Comparison of ENCODE assay signal across 26 mouse cellular contexts in the genomic region with DNA sequence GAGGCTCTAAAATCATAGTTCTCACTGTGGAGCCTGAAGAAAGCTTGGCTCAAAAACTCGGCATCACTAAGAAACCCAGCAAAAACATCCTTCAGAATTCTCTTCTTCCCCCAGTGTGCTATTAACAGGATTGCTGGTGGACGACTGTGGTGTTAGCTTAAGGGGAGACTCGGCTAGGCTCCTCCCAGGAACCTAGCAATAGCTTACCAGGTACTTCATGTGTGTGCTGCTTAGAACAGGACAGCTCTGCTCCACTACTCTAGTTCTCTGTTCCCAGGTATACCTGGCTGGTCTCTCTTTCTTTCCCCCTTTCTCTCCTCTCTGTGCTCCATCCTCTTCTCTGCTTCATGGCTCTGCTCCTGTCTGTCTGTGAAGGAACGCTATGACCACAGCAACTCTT. TPM values are rescaled to one million over a fixed set of nuclear protein-coding genes. Genes with fewer than 3 reads are reported as not detected.
A peak's percentile ranks its signal among the peaks of the same experiment; 100 is the strongest.
DNase-seq lines count a peak whose midpoint lies in the region; ATAC-seq and TF ChIP-seq lines count a peak whose summit lies in the region.
"Had no signal": no experiment of that assay in that cellular context is flagged by ENCODE, and none has a peak within 500 bp of the region (broad histone marks: within the 10 kb centered on the region; RNA-seq: fewer than 3 reads in every experiment).

No protein-coding gene starts in this region.

- no peaks in the 10 kb centered on the region for H3K9me3 ChIP-seq in kidney, embryonic 16.5 days (ENCODE audit: low read length)
- H3K9me3 ChIP-seq in kidney, embryonic 14.5 days (ENCODE audit: control insufficient read depth, low read length): no peaks in the 10 kb centered on the region
- no peaks in the 10 kb centered on the region for H3K9me3 ChIP-seq in lung, embryonic 15.5 days
- H3K9me3 ChIP-seq: embryonic facial prominence, embryonic 12.5 days; embryonic facial prominence, embryonic 15.5 days; G1E; heart, embryonic 10.5 days; heart, embryonic 13.5 days had no signal

- H3K4me1 ChIP-seq in kidney, adult 2 months (ENCODE audit: control insufficient read depth, insufficient read depth, low read length): peaks cover 20% of the 10 kb centered on the region
- peaks cover 19% of the 10 kb centered on the region for H3K4me1 ChIP-seq in kidney, embryonic 16.5 days (ENCODE audit: insufficient read depth, low read length)
- H3K4me1 ChIP-seq in kidney, embryonic 14.5 days (ENCODE audit: control insufficient read depth, insufficient read depth, low read length): 0 out of 2 replicates have a peak, but pooled peaks cover 6% of the 10 kb centered on the region
- peaks cover 20% of the 10 kb centered on the region; the same call in 1 of the 2 replicates for H3K4me1 ChIP-seq in lung, embryonic 15.5 days
- H3K4me1 ChIP-seq: embryonic facial prominence, embryonic 12.5 days; embryonic facial prominence, embryonic 15.5 days had no signal

- no peaks in the 10 kb centered on the region for H3K27me3 ChIP-seq in kidney, adult 2 months (replicated peaks; ENCODE audit: control insufficient read depth, insufficient read depth, low read length)
- H3K27me3 ChIP-seq in kidney, embryonic 16.5 days (ENCODE audit: insufficient read depth, low read length): no peaks in the 10 kb centered on the region
- no peaks in the 10 kb centered on the region for H3K27me3 ChIP-seq in kidney, embryonic 14.5 days (ENCODE audit: control insufficient read depth, insufficient read depth, low read length)
- no peaks in the 10 kb centered on the region for H3K27me3 ChIP-seq in lung, embryonic 15.5 days
- H3K27me3 ChIP-seq: CH12.LX; embryonic facial prominence, embryonic 12.5 days; embryonic facial prominence, embryonic 15.5 days; heart, embryonic 13.5 days; Patski had no signal

- H3K27ac ChIP-seq in kidney, adult 2 months (ENCODE audit: insufficient read depth, low read depth, low read length): peak overlapping the region; percentile 42
- peak overlapping the region; percentile 17 for H3K27ac ChIP-seq in kidney, embryonic 16.5 days (ENCODE audit: low read length)
- H3K27ac ChIP-seq in kidney, embryonic 14.5 days (ENCODE audit: low read depth, low read length): no peak overlapping the region; the same call in 1 of the 2 replicates
- H3K27ac ChIP-seq in lung, embryonic 15.5 days: peak overlapping the region; percentile 26
- H3K27ac ChIP-seq: embryonic facial prominence, embryonic 12.5 days; heart, embryonic 10.5 days; hindbrain, embryonic 14.5 days had no signal

- WGBS in kidney, adult 2 months: 32% methylated on average over 4 of the region's 4 CpGs
- 45% methylated on average over 4 of the region's 4 CpGs for WGBS in kidney, embryonic 16.5 days
- 53% methylated on average over 4 of the region's 4 CpGs for WGBS in kidney, embryonic 14.5 days
- 41% methylated on average over 4 of the region's 4 CpGs for WGBS in lung, embryonic 15.5 days

- TF ChIP-seq POLR2A in kidney, adult 2 months (IDR thresholded peaks at IDR 0.05; ENCODE audit: low read depth, low read length): no peak

- DNase-seq in kidney, adult 2 months: peak; percentile 50
- DNase-seq in kidney, adult 11 months: no peak
- no peak for DNase-seq in lung, postnatal 25 days (ENCODE audit: low spot score)
- no peak for DNase-seq in thymus, adult 18-20 months
- DNase-seq: B cell, adult 2 months; cerebellum, adult 11 months; cerebellum, adult 2 months; cerebellum, adult 9-11 months; cerebellum, postnatal 25 days; forebrain, postnatal 0 days; gastrocnemius, adult 2 months; gastrocnemius, postnatal 14 days had no signal

- H3K36me3 ChIP-seq in kidney, adult 2 months (ENCODE audit: control insufficient read depth, insufficient read depth, low read length): no peaks in the 10 kb centered on the region
- no peaks in the 10 kb centered on the region for H3K36me3 ChIP-seq in kidney, embryonic 16.5 days (ENCODE audit: insufficient read depth, low read length)
- H3K36me3 ChIP-seq in kidney, embryonic 14.5 days (ENCODE audit: control insufficient read depth, insufficient read depth, low read length): no peaks in the 10 kb centered on the region
- H3K36me3 ChIP-seq in lung, embryonic 15.5 days: no peaks in the 10 kb centered on the region
- H3K36me3 ChIP-seq: embryonic facial prominence, embryonic 12.5 days; embryonic facial prominence, embryonic 15.5 days; G1E; heart, embryonic 10.5 days; heart, embryonic 13.5 days had no signal

- H3K4me2 ChIP-seq in kidney, embryonic 16.5 days (replicated peaks; ENCODE audit: low read depth, low read length): no peak overlapping the region
- no peak overlapping the region for H3K4me2 ChIP-seq in kidney, embryonic 14.5 days (replicated peaks; ENCODE audit: low read depth, low read length)
- no peak overlapping the region for H3K4me2 ChIP-seq in lung, embryonic 15.5 days
- H3K4me2 ChIP-seq: embryonic facial prominence, embryonic 12.5 days; embryonic facial prominence, embryonic 15.5 days; heart, embryonic 13.5 days; hindbrain, embryonic 14.5 days had no signal

- H3K4me3 ChIP-seq in kidney, adult 2 months (ENCODE audit: insufficient read depth, low read depth, low read length): no peak overlapping the region
- H3K4me3 ChIP-seq in kidney, embryonic 16.5 days (ENCODE audit: low read length): no peak overlapping the region
- H3K4me3 ChIP-seq in kidney, embryonic 14.5 days (ENCODE audit: low read length): no peak overlapping the region
- no peak overlapping the region for H3K4me3 ChIP-seq in lung, embryonic 15.5 days
- H3K4me3 ChIP-seq: embryonic facial prominence, embryonic 12.5 days; embryonic facial prominence, embryonic 15.5 days; gastrocnemius, adult 2 months; heart, embryonic 10.5 days; heart, embryonic 13.5 days had no signal

- H3K9ac ChIP-seq in kidney, embryonic 16.5 days (replicated peaks; ENCODE audit: low read length): no peak overlapping the region
- no peak overlapping the region for H3K9ac ChIP-seq in kidney, embryonic 14.5 days (ENCODE audit: low read depth, low read length)
- no peak overlapping the region for H3K9ac ChIP-seq in lung, embryonic 15.5 days
- H3K9ac ChIP-seq: embryonic facial prominence, embryonic 12.5 days; embryonic facial prominence, embryonic 15.5 days; forebrain, postnatal 0 days; heart, embryonic 13.5 days; hindbrain, embryonic 14.5 days had no signal

- peak; percentile 65; the same call in 1 of the 2 replicates for ATAC-seq in kidney, embryonic 16.5 days (ENCODE audit: low FRiP score, low TSS enrichment)
- no peak for ATAC-seq in kidney, embryonic 14.5 days (ENCODE audit: low FRiP score, low TSS enrichment)
- no peak for ATAC-seq in lung, embryonic 15.5 days (ENCODE audit: borderline replicate concordance, extremely low read depth, low FRiP score, low TSS enrichment)
- ATAC-seq: forebrain, embryonic 14.5 days; forebrain, postnatal 0 days; Patski had no signal

- TF ChIP-seq CTCF in kidney, adult 2 months (conservative IDR thresholded peaks at IDR 0.05; ENCODE audit: insufficient read depth, insufficient read length, low read depth, low read length): no peak

RNA-seq across cellular contexts. Expression of gene Tnfsf10, which starts 48.9 kb away (rescaled TPM):
- 11.5 and 12.8 TPM in 2 replicates for polyA plus RNA-seq in kidney, adult 2 months (2012; rRNA removed)
- polyA plus RNA-seq in kidney, embryonic 16.5 days (2015; fragmentation: Nextera tagmentation; extraction: Ambion mirVana): 0.81 and 0.95 TPM in 2 replicates
- 0.10 and 0.38 TPM in 2 replicates for polyA plus RNA-seq in kidney, embryonic 14.5 days (2014; fragmentation: Nextera tagmentation; extraction: Ambion mirVana)
- 2.5 and 3.0 TPM in 2 replicates for polyA plus RNA-seq in lung, embryonic 15.5 days (2015; fragmentation: Nextera tagmentation; extraction: Ambion mirVana)
- polyA plus RNA-seq: forebrain, embryonic 11.5 days; heart, embryonic 10.5 days; hindbrain, embryonic 11.5 days had no signal
